Mouse (Mus musculus) liver, postnatal 0 days (tissue): ENCODE data around the gene Mdm4. TPM values are rescaled to one million over a fixed set of nuclear protein-coding genes. Genes with fewer than 3 reads are reported as not detected.

Experiments
- ATAC-seq: fragments of 200-750 bp; cut with Nextera tagmentation; 2 replicates; pipeline ENCODE4 v1.8.0; 2017; ENCODE audit warnings: mild to moderate bottlenecking, moderate library complexity
- DNase-seq: peaks from one replicate; pipeline ENCODE4 v3.0.0-alpha.2; 2016
- H3K27ac ChIP-seq: fragments of 300-500 bp; sonication (generic); 2 replicates; pipeline ENCODE4 v1.5.1; 2014; ENCODE audit warnings: antibody characterized with exemption, moderate library complexity, mild to moderate bottlenecking, low read depth
- H3K27me3 ChIP-seq: fragments of 300-500 bp; sonication (generic); 2 replicates; pipeline ENCODE4 v1.6.1; 2014; ENCODE audit warnings: low read length, control low read depth, mixed read lengths; ENCODE audit not compliant: insufficient read depth
- H3K36me3 ChIP-seq: fragments of 300-500 bp; sonication (generic); replicated peaks from 2 replicates; pipeline ENCODE4 v1.6.1; 2014; ENCODE audit warnings: mild to moderate bottlenecking, control low read depth, low read length, moderate library complexity, mixed read lengths; ENCODE audit not compliant: insufficient read depth
- H3K4me1 ChIP-seq: fragments of 300-500 bp; sonication (generic); 2 replicates; pipeline ENCODE4 v1.6.1; 2014; ENCODE audit warnings: antibody characterized with exemption, mild to moderate bottlenecking, control low read depth; ENCODE audit not compliant: insufficient read depth
- H3K4me2 ChIP-seq: fragments of 300-500 bp; sonication (generic); 2 replicates; pipeline ENCODE4 v1.6.1; 2014; ENCODE audit warnings: low read depth, mild to moderate bottlenecking, low read length, moderate library complexity, mixed read lengths
- H3K4me3 ChIP-seq: fragments of 300-500 bp; sonication (generic); 2 replicates; pipeline ENCODE4 v1.5.1; 2014; ENCODE audit warnings: low read depth, low read length
- H3K9ac ChIP-seq: fragments of 300-500 bp; sonication (generic); replicated peaks from 2 replicates; pipeline ENCODE4 v1.6.1; 2014; ENCODE audit warnings: mild to moderate bottlenecking, moderate library complexity
- H3K9me3 ChIP-seq: fragments of 300-500 bp; sonication (generic); 2 replicates; pipeline ENCODE4 v1.6.1; 2016; ENCODE audit warnings: mild to moderate bottlenecking, control low read depth, low read length, mixed read lengths
- CTCF ChIP-seq: sonication (generic); IDR thresholded peaks from 2 replicates; pipeline ENCODE4 v1.5.1; 2016; ENCODE audit warnings: antibody characterized with exemption, low read depth
- EP300 ChIP-seq: IDR thresholded peaks from 2 replicates; pipeline ENCODE4 v1.6.1; 2016; ENCODE audit warnings: antibody characterized with exemption, low read depth, mild to moderate bottlenecking
- WGBS: fragments of 180-500 bp; shearing (Covaris S2); extraction: QIAGEN DNeasy Blood & Tissue Kit; methylation state at CpG from one replicate; pipeline ENCODE4 v1.1.7; 2014; ENCODE audit not compliant: insufficient replicate concordance; 5-methylcytosine and 5-hydroxymethylcytosine counted together
- polyA plus RNA-seq: library from polyadenylated mRNA; unstranded; fragments of >200 nt; fragmentation: Nextera tagmentation; extraction: Ambion mirVana; gene quantifications from 2 replicates; pipeline ENCODE4 v1.2.1, GENCODE M21; 2015

Gene Mdm4
- polyA plus RNA-seq, 1 experiment from 2014 or later: 9.0 TPM

- DNase-seq: no peak
- Histone ChIP-seq H3K9me3 (no peaks in the 10 kb centered on the region), H3K9ac (no peak overlapping the region), H3K4me3 (no peak overlapping the region), H3K27ac (0 out of 2 replicates have a peak overlapping the region, but pooled peaks have one; percentile 34), H3K4me1 (peaks cover 15% of the 10 kb centered on the region), H3K36me3 (no peaks in the 10 kb centered on the region), H3K27me3 (no peaks in the 10 kb centered on the region), H3K4me2 (no peak overlapping the region)
- WGBS: 93% methylated on average over 15 of the region's 15 CpGs
- TF ChIP-seq EP300 (no peak), CTCF (no peak)
- no peak for ATAC-seq
These were observed 38.4 kb upstream of the Mdm4 start for GRCm38 (mm10) chr1:133068669-133069274.

DNA sequence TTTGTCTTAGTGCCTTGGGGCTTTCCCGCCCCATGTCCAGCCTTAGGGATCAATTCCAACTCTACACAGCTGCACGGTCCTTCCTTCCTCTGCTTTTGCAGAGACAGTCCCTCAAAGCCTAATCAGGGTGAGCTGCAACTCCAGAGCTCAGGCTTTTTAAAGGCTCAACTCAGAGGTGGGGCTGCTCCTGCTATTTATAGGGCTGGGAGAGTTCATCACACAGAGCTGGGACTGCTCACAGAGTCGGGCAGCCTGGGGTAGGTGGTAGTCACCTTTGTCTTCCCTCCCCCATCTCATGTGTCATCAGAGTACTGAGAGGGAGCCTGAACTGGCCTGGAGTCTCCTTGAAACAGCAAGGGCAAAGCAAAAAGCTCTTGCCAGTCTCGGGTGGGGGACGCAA lies 37.9 kb upstream of the Mdm4 start:
- 72% methylated on average over 5 of the region's 5 CpGs for WGBS
- H3K4me1 ChIP-seq: peaks cover 12% of the 10 kb centered on the region
- DNase-seq (no peak), ATAC-seq (no peak)
- H3K9me3 ChIP-seq: no peaks in the 10 kb centered on the region
- no peaks in the 10 kb centered on the region for H3K36me3 ChIP-seq
- no peak overlapping the region for H3K9ac ChIP-seq
- TF ChIP-seq CTCF: no peak
- no peak for TF ChIP-seq EP300
- H3K27ac ChIP-seq: 0 out of 2 replicates have a peak overlapping the region, but pooled peaks have one; percentile 4
- H3K27me3 ChIP-seq: no peaks in the 10 kb centered on the region
- no peak overlapping the region for H3K4me3 ChIP-seq
- H3K4me2 ChIP-seq: no peak overlapping the region

DNA sequence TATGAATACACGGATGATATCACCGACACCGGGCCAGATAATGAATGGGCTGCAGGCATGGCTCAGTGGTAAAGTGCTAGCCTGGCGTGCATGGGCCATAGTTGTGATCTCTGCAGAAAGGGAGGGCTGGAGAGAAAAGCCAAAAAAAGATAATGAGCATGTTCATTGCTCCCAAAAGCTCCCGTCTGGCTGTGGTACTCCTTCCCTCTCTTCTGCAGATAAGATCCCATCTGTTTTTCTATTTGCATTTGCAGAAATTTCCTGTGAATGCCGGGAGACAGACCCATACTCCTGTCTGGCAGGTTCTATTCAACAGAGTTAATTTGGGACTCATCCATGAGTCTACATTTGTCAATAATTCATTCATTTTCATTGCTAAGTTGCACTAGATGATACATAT lies 32.8 kb upstream of the Mdm4 start:
- Histone ChIP-seq H3K4me2 (no peak overlapping the region), H3K4me1 (no peaks in the 10 kb centered on the region; the same call in 1 of the 2 replicates), H3K4me3 (no peak overlapping the region), H3K9ac (no peak overlapping the region), H3K9me3 (no peaks in the 10 kb centered on the region), H3K36me3 (no peaks in the 10 kb centered on the region), H3K27ac (no peak overlapping the region), H3K27me3 (no peaks in the 10 kb centered on the region)
- DNase-seq (no peak), ATAC-seq (no peak)
- TF ChIP-seq CTCF: no peak
- TF ChIP-seq EP300: no peak
- WGBS: 80% methylated on average over 6 of the region's 6 CpGs

DNA sequence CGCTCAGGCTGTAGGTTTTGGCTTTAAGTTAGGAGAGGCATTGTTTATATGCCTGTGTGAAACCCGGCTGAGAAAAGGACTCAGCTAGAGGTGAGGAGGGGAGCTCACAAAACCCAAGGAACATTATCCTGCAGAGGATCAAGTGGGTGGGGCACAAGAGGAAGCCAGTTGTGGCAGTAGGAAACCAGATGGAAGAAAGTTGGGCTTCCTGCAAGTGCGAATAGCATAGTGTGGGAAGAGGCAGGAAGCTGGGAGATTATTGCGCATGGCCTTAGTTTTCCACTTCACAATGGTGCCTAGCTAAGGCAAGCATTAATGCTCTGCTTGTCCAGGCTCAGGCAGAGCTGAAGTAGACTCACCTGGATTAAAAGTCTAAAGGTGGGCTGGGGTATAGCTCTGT lies 30.3 kb upstream of the Mdm4 start:
- no peak for DNase-seq
- H3K4me1 ChIP-seq: peaks cover 3% of the 10 kb centered on the region; the same call in 1 of the 2 replicates
- H3K27me3 ChIP-seq: no peaks in the 10 kb centered on the region
- no peak overlapping the region for H3K9ac ChIP-seq
- no peak overlapping the region for H3K27ac ChIP-seq
- no peak overlapping the region for H3K4me3 ChIP-seq
- H3K9me3 ChIP-seq: no peaks in the 10 kb centered on the region
- no peak overlapping the region for H3K4me2 ChIP-seq
- TF ChIP-seq EP300: no peak
- TF ChIP-seq CTCF: no peak
- H3K36me3 ChIP-seq: no peaks in the 10 kb centered on the region
- WGBS: 52% methylated on average over 4 of the region's 4 CpGs
- ATAC-seq: no peak

GRCm38 (mm10) chr1:133059592-133059991 lies 29.2 kb upstream of the Mdm4 start:
- peaks cover 3% of the 10 kb centered on the region; the same call in 1 of the 2 replicates for H3K4me1 ChIP-seq
- H3K27me3 ChIP-seq: no peaks in the 10 kb centered on the region
- H3K36me3 ChIP-seq: no peaks in the 10 kb centered on the region
- ATAC-seq: no peak
- H3K27ac ChIP-seq: no peak overlapping the region
- TF ChIP-seq CTCF (no peak), EP300 (no peak)
- H3K4me2 ChIP-seq: no peak overlapping the region
- 53% methylated on average over 2 of the region's 2 CpGs for WGBS
- H3K9me3 ChIP-seq: no peaks in the 10 kb centered on the region
- H3K9ac ChIP-seq: no peak overlapping the region
- H3K4me3 ChIP-seq: no peak overlapping the region
- DNase-seq: no peak

GRCm38 (mm10) chr1:133057345-133058034 lies 27.1 kb upstream of the Mdm4 start:
- TF ChIP-seq CTCF (no peak), EP300 (no peak)
- H3K4me3 ChIP-seq: no peak overlapping the region
- ATAC-seq (peak; percentile 85), DNase-seq (peak; percentile 45)
- no peaks in the 10 kb centered on the region for H3K27me3 ChIP-seq
- 46% methylated on average over 7 of the region's 7 CpGs for WGBS
- H3K4me1 ChIP-seq: peaks cover 3% of the 10 kb centered on the region; the same call in 1 of the 2 replicates
- H3K9ac ChIP-seq: no peak overlapping the region
- H3K9me3 ChIP-seq: no peaks in the 10 kb centered on the region
- H3K27ac ChIP-seq: peak overlapping the region; percentile 58; the same call in 1 of the 2 replicates
- H3K36me3 ChIP-seq: no peaks in the 10 kb centered on the region
- no peak overlapping the region for H3K4me2 ChIP-seq
